Mouse (Mus musculus) spleen, adult 12 weeks (tissue): Measurements from ENCODE around the gene Usp43.

Experiments used
- DNase-seq: peaks from one replicate; pipeline ENCODE4 v3.0.0; 2022; ENCODE audit warnings: low spot score

Usp43 gene

GRCm38 (mm10) chr11:67897064-67897560 is 24.8 kb downstream of the Usp43 start:
- no peak for DNase-seq

DNA sequence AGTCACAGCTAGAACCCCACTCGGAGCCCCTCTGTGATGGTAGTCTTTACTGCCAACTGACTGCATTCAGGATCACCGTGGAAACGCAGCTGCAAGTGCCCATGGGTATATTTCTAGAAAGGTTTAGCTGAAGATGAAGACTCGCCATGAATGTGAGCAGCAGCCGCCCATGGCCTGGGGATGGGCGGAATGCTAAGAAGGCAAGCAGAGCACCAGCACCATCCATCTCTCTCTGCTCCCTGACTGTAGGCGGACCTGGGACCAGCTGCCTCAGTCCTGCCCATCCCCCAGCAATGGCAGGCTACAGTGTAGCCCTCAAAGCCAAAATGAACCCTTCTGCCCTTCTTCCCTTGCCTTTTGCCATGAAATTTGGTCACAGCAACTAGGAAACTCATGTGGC is 26.3 kb downstream of the Usp43 start:
- DNase-seq, result no peak

GRCm38 (mm10) chr11:67888521-67888920 is 33.4 kb downstream of the Usp43 start:
- no peak for DNase-seq

GRCm38 (mm10) chr11:67885921-67886320 is 36.0 kb downstream of the Usp43 start:
- no peak for DNase-seq

DNA sequence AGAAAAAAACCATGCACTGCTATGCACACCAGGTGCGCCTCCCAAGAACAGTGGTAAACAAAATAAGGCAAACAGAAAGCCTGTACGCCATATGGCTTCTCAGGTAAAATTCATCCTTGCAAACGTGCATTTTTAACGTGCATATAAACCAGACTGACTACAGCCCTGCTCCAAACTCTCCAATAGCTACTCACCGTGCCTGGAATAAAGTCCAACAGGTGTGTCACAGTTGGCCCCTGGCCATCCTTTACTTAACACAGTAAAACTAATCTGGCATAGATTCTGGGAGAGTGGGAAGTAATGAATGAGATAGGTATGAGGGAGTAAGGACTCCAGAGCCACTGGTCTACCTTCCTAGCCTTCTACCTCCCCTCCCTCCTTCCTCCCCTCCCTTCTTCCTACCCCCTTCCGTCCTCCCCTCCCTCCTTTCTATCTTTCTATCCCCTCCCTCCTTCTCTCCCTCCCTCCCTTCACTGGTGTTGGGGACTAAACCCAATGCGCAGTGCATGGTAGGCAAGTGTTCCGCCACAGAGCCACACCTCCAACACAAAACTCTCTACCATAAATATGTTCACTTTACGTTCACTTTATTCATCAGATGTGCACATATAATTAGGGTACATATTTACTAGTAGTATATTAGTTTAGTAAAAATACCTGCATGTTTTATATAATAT is 56.3 kb downstream of the Usp43 start:
- DNase-seq, result no peak

GRCm38 (mm10) chr11:67865100-67865499 is 56.9 kb downstream of the Usp43 start:
- no peak for DNase-seq

DNA sequence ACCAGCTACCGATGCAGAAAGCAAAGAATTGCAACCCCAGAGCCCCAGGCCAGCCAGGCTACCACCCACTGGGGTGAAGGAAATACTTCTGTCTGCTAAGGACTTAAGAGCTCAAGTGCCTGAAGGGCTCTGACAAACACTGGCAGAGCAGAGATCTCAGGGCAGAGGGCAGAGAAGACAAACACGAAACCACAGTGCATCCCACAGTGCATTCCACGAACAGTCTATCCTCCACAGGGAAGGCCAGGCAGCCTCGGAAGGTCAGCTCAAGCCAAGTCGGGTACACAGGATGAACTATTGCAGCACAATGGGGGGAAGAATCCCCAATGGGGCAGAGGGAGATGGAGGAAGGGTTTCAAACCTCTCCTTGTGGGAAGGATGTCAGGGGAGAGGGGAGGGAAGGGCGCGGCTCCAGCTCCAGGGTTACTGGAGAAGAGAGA is 60.5 kb downstream of the Usp43 start:
- DNase-seq, result no peak

DNA sequence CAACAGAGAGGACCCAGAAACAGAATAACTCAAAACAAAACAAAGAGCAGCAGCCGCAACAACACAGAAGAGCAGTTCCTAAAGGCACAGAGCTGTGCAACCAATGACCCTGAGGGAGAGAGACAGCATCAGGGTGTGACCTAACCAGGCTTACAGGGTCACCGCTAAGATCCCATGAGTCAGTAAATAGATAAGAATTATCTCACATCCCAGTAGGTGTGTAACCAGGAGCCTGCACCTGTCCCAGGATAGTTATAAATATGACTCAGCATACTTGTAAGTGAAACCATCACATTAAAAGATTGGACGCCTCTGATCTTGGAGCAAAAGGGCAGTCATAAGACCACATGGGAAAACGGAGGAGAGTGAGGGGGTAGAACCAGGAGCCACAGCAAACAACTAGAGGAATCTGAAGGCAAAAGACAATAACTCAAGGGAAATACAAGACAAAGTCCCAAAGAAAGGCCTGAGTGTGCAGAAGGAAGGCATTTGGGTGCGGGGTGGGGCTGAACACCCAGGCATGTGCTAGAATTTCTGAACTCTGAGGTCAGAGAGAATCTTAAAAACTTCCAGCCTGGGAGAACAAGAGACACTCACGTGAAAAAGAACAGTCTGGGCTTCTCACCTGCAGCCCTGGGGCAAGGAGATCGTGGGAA is 61.1 kb downstream of the Usp43 start:
- no peak for DNase-seq

DNA sequence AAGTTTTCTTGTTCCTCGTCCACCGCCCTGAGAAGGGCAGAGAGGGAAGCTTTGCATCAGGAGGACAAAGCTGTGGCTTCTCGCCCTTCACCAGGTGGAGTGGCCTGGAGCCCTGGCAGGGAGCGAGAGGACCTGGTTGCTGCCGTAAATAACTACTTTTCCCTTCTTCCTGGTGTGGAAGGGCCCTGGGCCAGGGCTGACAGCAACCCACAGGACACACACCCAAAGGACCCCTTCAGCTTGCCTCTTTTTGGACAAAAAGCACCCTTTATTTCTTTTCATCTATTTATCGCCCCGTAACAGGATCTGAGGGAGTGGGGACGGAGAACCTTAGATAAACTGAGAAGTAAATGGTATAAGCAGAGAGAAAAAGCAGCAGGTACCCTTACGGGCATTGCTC is 63.4 kb downstream of the Usp43 start:
- no peak for DNase-seq

- DNase-seq, result no peak
Measured at GRCm38 (mm10) chr11:67855035-67855434, 66.9 kb downstream of the Usp43 start.

DNA sequence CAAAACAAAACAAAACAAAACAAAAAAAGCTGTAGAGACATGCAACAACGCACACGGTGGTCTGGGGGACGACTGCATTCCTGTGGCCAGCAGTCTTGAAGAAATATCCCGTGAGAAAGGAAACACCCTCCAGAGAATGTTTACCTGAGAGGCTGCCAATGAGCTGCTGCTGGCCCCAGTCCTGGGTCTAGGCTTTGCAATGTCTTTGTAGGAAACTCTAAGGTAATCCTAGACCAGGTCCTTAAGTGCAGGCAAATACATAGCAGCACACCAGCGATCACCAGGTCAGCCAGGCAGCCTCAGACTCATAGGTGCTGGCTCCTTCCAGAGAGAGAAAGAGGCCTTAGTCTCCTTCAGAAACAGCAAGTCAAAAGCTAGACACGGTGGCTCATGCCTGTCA is 68.0 kb downstream of the Usp43 start:
- no peak for DNase-seq

GRCm38 (mm10) chr11:67851770-67852169 is 70.2 kb downstream of the Usp43 start:
- DNase-seq, result no peak

- no peak for DNase-seq
Measured at GRCm38 (mm10) chr11:67845193-67845592, 76.8 kb downstream of the Usp43 start.

DNA sequence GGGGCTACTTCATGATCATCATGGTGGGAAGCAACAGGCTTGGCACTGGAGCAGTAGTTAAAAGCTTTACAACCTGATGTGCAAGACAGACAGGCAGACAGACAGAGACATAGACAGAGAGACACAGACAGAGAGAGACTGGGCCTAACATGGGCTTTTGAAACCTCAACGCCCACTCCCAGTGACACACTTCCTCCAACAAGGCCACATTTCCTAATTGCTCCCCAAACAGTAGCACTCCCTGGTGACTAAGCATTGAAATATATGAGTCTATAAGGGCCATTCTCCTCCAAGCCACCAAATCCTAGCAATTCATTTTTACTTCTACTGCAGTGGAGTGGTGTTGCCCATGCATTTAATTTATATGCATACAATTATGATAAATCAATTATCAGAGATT is 82.1 kb downstream of the Usp43 start:
- no peak for DNase-seq

- DNase-seq, result no peak
Measured at GRCm38 (mm10) chr11:67835408-67836078, 86.4 kb downstream of the Usp43 start.

GRCm38 (mm10) chr11:67831820-67832219 is 90.1 kb downstream of the Usp43 start:
- no peak for DNase-seq

- DNase-seq, result no peak
Measured at GRCm38 (mm10) chr11:67829530-67829929, 92.4 kb downstream of the Usp43 start.

DNA sequence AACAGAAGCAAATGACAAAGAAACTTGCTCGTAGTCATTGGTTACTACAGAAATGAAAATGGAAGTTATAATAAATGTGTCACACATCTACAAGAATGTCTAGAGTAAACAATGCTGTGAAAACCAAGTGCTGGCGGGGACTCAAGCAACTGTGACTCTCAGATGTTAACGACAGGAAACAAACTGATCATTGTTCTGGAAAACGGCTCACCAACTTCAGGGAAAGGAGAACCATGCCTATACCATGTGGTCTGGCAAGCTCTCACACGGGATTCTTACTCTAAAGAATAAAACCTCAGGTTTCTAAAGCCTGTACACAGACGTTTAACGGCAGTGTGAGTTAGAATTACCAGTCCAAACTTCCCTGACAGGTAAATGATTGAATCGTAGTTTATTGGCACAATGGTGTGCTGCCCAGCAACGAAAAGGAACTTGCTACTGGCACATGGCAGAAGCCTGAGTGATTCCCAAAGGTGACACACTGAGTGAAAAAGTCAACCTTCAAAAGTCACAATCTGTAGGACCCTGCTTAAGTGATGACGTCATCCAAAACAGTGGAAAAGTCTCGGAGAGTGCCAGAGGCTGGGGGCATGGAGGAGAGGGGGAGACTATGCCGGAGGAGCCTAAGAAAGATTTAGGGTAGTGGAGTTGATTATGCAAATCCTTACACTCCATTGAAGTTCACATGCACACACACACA is 93.4 kb downstream of the Usp43 start:
- DNase-seq, result no peak

GRCm38 (mm10) chr11:67821560-67821959 is 100.4 kb downstream of the Usp43 start:
- no peak for DNase-seq

DNA sequence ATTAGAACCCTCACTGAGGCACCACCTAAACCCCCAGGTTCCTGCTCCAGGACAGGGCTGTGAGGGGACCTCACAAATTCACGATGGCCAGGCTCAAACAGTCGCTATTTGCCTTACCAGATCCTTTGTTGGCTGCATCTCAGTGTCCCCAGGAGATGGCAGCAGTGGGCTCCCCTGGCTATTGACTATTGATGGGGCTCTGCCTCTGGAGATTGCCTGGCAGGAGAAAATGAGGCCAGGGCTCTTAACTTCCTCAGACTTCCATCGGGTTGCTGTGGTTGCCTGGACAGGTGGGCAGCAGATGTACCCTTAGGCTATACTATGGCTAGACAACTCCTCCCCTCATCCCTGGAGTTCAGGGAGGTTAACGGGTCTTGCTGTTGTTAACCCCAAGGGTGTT is 101.7 kb downstream of the Usp43 start:
- no peak for DNase-seq

DNA sequence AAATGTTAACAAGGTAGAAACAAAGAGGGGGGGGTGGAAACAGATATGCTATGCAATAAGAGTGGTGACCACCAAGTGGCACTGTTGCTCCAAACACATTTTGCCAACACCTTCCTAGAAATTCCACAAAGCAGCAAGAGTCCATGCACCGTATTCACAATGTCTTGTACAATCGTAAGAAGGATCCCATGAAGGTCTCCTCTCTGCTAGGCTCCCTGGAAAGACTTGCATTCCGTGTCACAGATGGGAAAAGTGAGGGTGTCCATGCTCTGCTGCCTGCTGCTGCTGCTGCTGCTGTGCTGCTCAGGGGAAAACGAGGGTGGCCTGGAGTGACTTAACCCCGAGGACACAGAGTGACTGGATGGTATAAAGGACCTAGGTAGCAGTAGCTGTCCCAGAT is 102.3 kb downstream of the Usp43 start:
- DNase-seq, result no peak

- no peak for DNase-seq
Measured at GRCm38 (mm10) chr11:67811535-67811934, 110.4 kb downstream of the Usp43 start.

DNA sequence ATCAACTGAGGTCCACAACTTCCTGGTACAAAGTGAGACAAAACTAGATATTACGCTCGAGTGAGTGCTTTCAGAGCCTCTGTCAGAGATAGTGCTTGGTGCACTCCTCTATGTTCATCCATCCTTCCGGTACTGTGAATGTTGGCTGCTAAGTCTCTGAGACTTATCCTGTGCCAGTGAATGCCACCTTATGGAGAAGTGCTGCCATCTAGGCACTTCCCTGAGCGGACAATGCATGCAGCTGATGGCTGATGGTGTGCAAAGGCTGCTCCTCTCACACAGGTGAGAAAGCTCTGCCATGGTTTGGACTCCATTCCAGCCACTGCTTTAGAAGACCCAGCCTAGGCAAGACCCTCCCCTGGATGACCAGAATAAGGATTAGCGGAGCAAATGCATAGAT is 113.9 kb downstream of the Usp43 start:
- DNase-seq, result no peak
